Mouse (Mus musculus): ENCODE data around the gene Gprc5a.

GRCm38 (mm10) chr6:135047276-135047675 lies 18.2 kb upstream of the Gprc5a start:
- no peak for TF ChIP-seq POLR2A (IDR thresholded peaks at IDR 0.05; ENCODE audit: control insufficient read depth, low read depth, low read length)
- TF ChIP-seq CTCF (IDR thresholded peaks at IDR 0.05; ENCODE audit: control insufficient read depth, insufficient read depth, insufficient replicate concordance, low read depth, low read length): no peak

All from testis, adult 2 months (tissue).